Mouse (Mus musculus) ES-E14 (cell line): ENCODE data around the gene Tedc2.

Experiments used
- CHD2 ChIP-seq: IDR thresholded peaks from 2 replicates; pipeline ENCODE4 v1.6.1; 2014; ENCODE audit warnings: mild to moderate bottlenecking, low read depth, low read length, inconsistent platforms
- HCFC1 ChIP-seq: IDR thresholded peaks from 2 replicates; pipeline ENCODE4 v1.6.1; 2012; ENCODE audit warnings: low read length, inconsistent platforms, borderline replicate concordance; ENCODE audit not compliant: insufficient read depth
- MAFK ChIP-seq: IDR thresholded peaks from 2 replicates; pipeline ENCODE4 v1.6.1; 2014; ENCODE audit warnings: mild to moderate bottlenecking, low read depth, low read length, inconsistent platforms; ENCODE audit not compliant: insufficient read depth
- ZC3H11A ChIP-seq: IDR thresholded peaks from 2 replicates; pipeline ENCODE4 v1.6.1; 2012; ENCODE audit warnings: low read depth, mild to moderate bottlenecking, inconsistent platforms, low read length, borderline replicate concordance
- ZNF384 ChIP-seq: IDR thresholded peaks from 2 replicates; pipeline ENCODE4 v1.6.1; 2012; ENCODE audit warnings: low read depth, low read length, inconsistent platforms

DNA sequence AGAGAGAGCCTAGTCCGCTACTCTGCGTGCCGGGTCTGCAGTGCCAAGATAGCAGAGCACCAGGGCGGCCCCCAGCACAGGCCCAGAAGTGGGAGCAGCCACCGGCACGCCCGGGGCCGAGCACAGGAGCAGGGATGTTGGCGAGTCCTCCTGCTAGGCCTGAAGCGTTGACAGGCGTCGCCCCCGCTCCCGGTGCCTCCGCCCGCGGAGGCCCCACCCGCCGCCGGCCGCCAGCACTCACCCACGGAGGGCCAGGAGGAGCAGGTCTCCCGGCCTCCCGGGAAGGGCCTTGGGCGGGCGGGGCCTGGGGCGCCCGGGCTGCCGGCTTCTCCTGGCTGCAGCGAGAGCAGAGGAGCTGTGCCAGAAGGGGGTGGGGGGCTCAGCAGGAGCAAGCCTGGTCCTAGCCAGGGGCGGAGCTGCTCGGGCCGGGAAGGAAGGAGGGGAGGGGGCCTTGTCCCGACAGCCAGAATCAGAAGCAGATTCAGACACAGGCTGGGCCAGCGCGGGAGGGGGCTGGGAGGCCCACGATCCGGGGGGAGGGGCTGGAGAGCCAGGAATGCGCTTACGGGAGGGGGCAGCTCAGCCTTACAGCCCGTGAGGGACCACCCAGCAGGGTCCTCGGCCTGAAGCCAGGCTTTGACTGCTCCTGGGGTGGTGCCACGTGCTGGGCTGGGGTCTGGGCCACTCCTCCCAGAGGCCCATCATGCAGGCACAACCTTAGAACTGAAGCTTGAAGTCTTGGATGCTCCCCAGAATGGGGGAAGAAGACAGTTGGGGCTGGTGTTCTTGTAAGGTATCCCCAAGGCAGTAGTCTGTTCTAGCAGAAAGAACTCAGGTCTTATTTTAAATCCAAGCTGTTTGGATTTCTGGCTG is 11.4 kb downstream of the Tedc2 start, which contains the start of gene Ntn3:
- TF ChIP-seq MAFK: no peak
- TF ChIP-seq CHD2: no peak
- no peak for TF ChIP-seq HCFC1
- no peak for TF ChIP-seq ZNF384
- no peak for TF ChIP-seq ZC3H11A
